Mouse (Mus musculus): Measurements from ENCODE around the gene Pan3. TPM values are rescaled to one million over a fixed set of nuclear protein-coding genes. Genes with fewer than 3 reads are reported as not detected.

The Pan3 gene
- polyA plus RNA-seq, 1 experiment from 2014 or later, result 78.9 TPM

- Histone ChIP-seq H3K27ac (replicated peaks) (no peak overlapping the region), H3K27me3 (peaks cover 49% of the 10 kb centered on the region), H3K9ac (no peak overlapping the region), H3K4me3 (replicated peaks) (no peak overlapping the region), H3K4me2 (replicated peaks) (no peak overlapping the region), H3K4me1 (peaks cover 11% of the 10 kb centered on the region), H3K9me3 (replicated peaks) (no peaks in the 10 kb centered on the region), H3K36me3 (no peaks in the 10 kb centered on the region)
- WGBS, result 21% methylated on average over 5 of the region's 5 CpGs
- no peak for ATAC-seq (ENCODE audit: insufficient number of reproducible peaks, low FRiP score, low TSS enrichment, low read depth)
These were observed 27.5 kb upstream of the Pan3 start for GRCm38 (mm10) chr5:147402505-147402904.

GRCm38 (mm10) chr5:147406135-147406534 is 23.8 kb upstream of the Pan3 start:
- Histone ChIP-seq H3K4me1 (no peaks in the 10 kb centered on the region), H3K27me3 (peaks cover 13% of the 10 kb centered on the region), H3K36me3 (no peaks in the 10 kb centered on the region), H3K27ac (replicated peaks) (no peak overlapping the region), H3K9me3 (replicated peaks) (no peaks in the 10 kb centered on the region), H3K9ac (no peak overlapping the region), H3K4me3 (replicated peaks) (no peak overlapping the region), H3K4me2 (replicated peaks) (no peak overlapping the region)
- no peak for ATAC-seq (ENCODE audit: insufficient number of reproducible peaks, low FRiP score, low TSS enrichment, low read depth)
- 74% methylated on average over 5 of the region's 5 CpGs for WGBS

DNA sequence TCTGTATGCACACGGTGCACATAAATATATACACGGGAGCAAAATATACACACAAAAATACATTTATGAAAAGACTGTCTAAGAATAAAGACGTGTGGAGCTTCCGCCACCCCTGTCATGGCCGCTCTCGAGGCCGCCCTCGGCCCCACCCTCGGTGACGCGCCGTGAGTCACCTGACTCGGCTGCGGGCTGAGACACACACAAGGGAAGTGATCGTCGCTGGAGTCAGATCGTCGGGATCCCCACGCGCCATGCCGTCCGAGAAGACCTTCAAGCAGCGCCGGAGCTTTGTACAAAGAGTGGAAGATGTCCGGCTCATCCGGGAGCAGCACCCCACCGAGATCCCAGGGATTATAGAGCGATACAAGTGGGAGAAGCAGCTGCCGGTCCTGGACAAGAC is 21.2 kb upstream of the Pan3 start:
- ATAC-seq (ENCODE audit: insufficient number of reproducible peaks, low FRiP score, low TSS enrichment, low read depth), result no peak
- H3K4me1 ChIP-seq, result no peaks in the 10 kb centered on the region
- H3K27me3 ChIP-seq, result no peaks in the 10 kb centered on the region
- no peak overlapping the region for H3K4me2 ChIP-seq (replicated peaks)
- no peak overlapping the region for H3K9ac ChIP-seq
- WGBS, result 68% methylated on average over 29 of the region's 29 CpGs
- H3K4me3 ChIP-seq (replicated peaks), result no peak overlapping the region; the same call in 1 of the 2 replicates
- H3K36me3 ChIP-seq, result no peaks in the 10 kb centered on the region
- H3K9me3 ChIP-seq (replicated peaks), result no peaks in the 10 kb centered on the region
- no peak overlapping the region for H3K27ac ChIP-seq (replicated peaks)

GRCm38 (mm10) chr5:147410585-147410984 is 19.4 kb upstream of the Pan3 start:
- Histone ChIP-seq H3K27me3 (no peaks in the 10 kb centered on the region), H3K4me1 (no peaks in the 10 kb centered on the region), H3K9ac (no peak overlapping the region), H3K9me3 (replicated peaks) (no peaks in the 10 kb centered on the region), H3K4me3 (replicated peaks) (no peak overlapping the region), H3K36me3 (no peaks in the 10 kb centered on the region), H3K4me2 (replicated peaks) (no peak overlapping the region), H3K27ac (replicated peaks) (no peak overlapping the region)
- no peak for ATAC-seq (ENCODE audit: insufficient number of reproducible peaks, low FRiP score, low TSS enrichment, low read depth)
- WGBS, result 77% methylated on average over 6 of the region's 6 CpGs

GRCm38 (mm10) chr5:147417986-147418385 is 12.0 kb upstream of the Pan3 start:
- Histone ChIP-seq H3K4me3 (replicated peaks) (no peak overlapping the region), H3K27me3 (no peaks in the 10 kb centered on the region), H3K27ac (replicated peaks) (no peak overlapping the region), H3K4me1 (no peaks in the 10 kb centered on the region), H3K9me3 (replicated peaks) (no peaks in the 10 kb centered on the region), H3K36me3 (no peaks in the 10 kb centered on the region), H3K9ac (no peak overlapping the region), H3K4me2 (replicated peaks) (no peak overlapping the region)
- no peak for ATAC-seq (ENCODE audit: insufficient number of reproducible peaks, low FRiP score, low TSS enrichment, low read depth)
- 75% methylated on average over 1 of the region's 1 CpGs for WGBS

GRCm38 (mm10) chr5:147418394-147419121 is 11.4 kb upstream of the Pan3 start:
- Histone ChIP-seq H3K4me2 (replicated peaks) (no peak overlapping the region), H3K27me3 (no peaks in the 10 kb centered on the region), H3K4me1 (no peaks in the 10 kb centered on the region), H3K27ac (replicated peaks) (no peak overlapping the region), H3K4me3 (replicated peaks) (no peak overlapping the region), H3K36me3 (no peaks in the 10 kb centered on the region), H3K9me3 (replicated peaks) (no peaks in the 10 kb centered on the region), H3K9ac (no peak overlapping the region)
- WGBS, result 34% methylated on average over 10 of the region's 10 CpGs
- ATAC-seq (ENCODE audit: insufficient number of reproducible peaks, low FRiP score, low TSS enrichment, low read depth), result no peak

- no peak for ATAC-seq (ENCODE audit: insufficient number of reproducible peaks, low FRiP score, low TSS enrichment, low read depth)
These were observed 6.3 kb upstream of the Pan3 start for GRCm38 (mm10) chr5:147423612-147424011.

DNA sequence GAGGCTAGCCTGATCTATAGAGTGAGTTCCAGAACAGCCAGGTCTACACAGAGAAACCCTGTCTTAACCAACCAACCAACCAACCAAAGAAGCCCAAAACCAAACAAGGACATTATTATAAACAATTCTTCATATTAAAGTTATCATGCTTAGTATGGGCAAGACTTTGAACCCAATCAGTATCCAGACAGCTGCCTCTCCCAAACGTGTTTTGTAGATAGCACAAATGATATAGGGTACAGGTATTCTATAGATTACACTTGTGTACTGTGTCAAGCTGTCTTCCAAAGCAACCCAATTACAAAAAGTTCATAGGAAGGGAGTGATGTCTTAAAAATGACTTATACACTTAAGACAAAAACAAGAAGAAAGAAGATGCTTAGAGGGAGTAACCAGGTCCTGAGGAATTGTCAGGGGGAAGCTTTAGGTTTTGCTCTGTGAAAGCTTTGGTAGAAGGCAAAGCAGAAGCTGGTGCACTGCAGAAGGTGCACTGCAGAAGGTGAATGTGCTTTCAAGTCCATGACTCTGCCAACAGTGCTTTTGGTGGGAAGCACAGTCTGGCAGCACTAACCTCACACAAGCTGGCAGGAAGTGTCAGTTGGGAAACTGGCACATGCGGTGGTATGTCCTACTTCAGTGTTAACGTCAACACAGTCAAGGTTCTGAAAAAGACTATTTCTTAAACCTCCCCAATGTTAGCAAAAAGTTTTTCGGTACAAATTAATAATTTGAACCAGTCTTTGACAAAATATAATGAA is 3.7 kb upstream of the Pan3 start:
- Histone ChIP-seq H3K27me3 (no peaks in the 10 kb centered on the region), H3K9ac (no peak overlapping the region), H3K4me1 (no peaks in the 10 kb centered on the region), H3K27ac (replicated peaks) (no peak overlapping the region), H3K4me2 (replicated peaks) (no peak overlapping the region), H3K36me3 (no peaks in the 10 kb centered on the region), H3K4me3 (replicated peaks) (no peak overlapping the region), H3K9me3 (replicated peaks) (no peaks in the 10 kb centered on the region)
- WGBS, result 74% methylated on average over 4 of the region's 4 CpGs
- ATAC-seq (ENCODE audit: insufficient number of reproducible peaks, low FRiP score, low TSS enrichment, low read depth), result no peak

More at GRCm38 (mm10) chr5:147423612-147424011, 6.3 kb upstream of the Pan3 start:
- Histone ChIP-seq H3K27me3 (no peaks in the 10 kb centered on the region), H3K27ac (replicated peaks) (no peak overlapping the region), H3K9me3 (replicated peaks) (no peaks in the 10 kb centered on the region), H3K4me1 (no peaks in the 10 kb centered on the region), H3K9ac (no peak overlapping the region), H3K4me2 (replicated peaks) (no peak overlapping the region), H3K4me3 (replicated peaks) (no peak overlapping the region), H3K36me3 (no peaks in the 10 kb centered on the region)
- WGBS, result 41% methylated on average over 6 of the region's 6 CpGs

- ATAC-seq (ENCODE audit: insufficient number of reproducible peaks, low FRiP score, low TSS enrichment, low read depth), result peak; percentile 86
- Histone ChIP-seq H3K27me3 (no peaks in the 10 kb centered on the region), H3K4me1 (peaks cover 30% of the 10 kb centered on the region), H3K36me3 (peaks cover 3% of the 10 kb centered on the region; the same call in 1 of the 2 replicates), H3K9me3 (replicated peaks) (no peaks in the 10 kb centered on the region), H3K4me2 (replicated peaks) (peak overlapping the region; percentile 62), H3K4me3 (replicated peaks) (peak overlapping the region; percentile 97), H3K27ac (replicated peaks) (peak overlapping the region; percentile 99), H3K9ac (peak overlapping the region; percentile 98)
- WGBS, result under 1% methylated on average over 61 of the region's 91 CpGs
These were observed 487 bp downstream of the Pan3 start for GRCm38 (mm10) chr5:147430361-147430935.

DNA sequence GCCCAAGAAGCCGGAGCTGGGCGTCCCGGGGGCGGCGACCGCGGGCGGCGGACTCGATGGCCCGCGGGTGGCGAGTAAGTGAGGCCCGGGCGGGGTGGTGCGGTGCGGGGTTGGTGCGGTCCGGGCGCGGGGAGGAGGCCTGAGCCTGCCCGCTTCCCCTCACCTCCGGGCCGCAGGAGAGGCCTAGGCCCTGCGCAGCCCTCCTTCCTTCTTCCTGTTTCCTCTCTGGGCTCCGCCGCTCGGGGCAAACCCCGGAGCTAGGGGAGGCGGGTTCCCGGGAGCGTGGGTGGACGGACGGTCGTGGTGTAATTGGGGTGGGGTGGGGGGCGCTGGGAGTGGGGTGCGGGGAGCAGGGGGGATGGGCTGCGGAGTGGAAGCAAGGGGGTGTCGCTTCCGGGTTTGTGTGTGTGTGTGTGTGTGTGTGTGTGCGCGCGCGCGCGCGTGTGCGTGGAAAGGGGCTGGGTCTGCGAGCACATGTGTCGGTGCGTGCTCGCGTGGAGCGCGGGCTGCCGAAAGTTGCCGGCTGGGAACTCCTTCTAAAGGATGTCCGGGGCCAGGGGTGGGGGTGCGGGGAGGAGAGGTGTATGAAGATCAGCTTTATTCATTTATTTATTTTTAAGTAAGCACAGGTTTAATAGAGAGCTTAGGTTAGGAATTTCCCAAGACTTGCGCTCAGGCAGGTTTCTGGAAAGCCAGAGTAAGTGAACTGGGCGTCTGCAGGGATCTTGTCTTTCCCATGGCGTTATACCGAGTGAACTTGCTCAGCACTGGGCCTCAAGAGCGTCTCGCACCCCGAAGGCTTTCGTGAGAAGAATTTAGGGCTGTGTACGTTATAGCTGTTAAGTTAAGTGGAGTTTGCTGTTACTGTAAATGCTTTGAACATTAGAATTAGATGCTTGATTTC is 1.2 kb downstream of the Pan3 start:
- Histone ChIP-seq H3K27ac (replicated peaks) (peak overlapping the region; percentile 99), H3K4me3 (replicated peaks) (peak overlapping the region; percentile 97), H3K4me1 (peaks cover 37% of the 10 kb centered on the region), H3K4me2 (replicated peaks) (peak overlapping the region; percentile 62), H3K9me3 (replicated peaks) (no peaks in the 10 kb centered on the region), H3K27me3 (no peaks in the 10 kb centered on the region), H3K9ac (peak overlapping the region; percentile 98), H3K36me3 (peaks cover 3% of the 10 kb centered on the region; the same call in 1 of the 2 replicates)
- under 1% methylated on average over 43 of the region's 68 CpGs for WGBS
- peak; percentile 61 for ATAC-seq (ENCODE audit: insufficient number of reproducible peaks, low FRiP score, low TSS enrichment, low read depth)

Data from embryonic facial prominence, embryonic 15.5 days (tissue).